Mouse (Mus musculus) kidney, adult 2 months (tissue): ENCODE data around the gene Tnfsf13b.
A peak's percentile ranks its signal among the peaks of the same experiment; 100 is the strongest.

Source experiments
- CTCF ChIP-seq: fragments of 200-500 bp; conservative IDR thresholded peaks from 2 replicates; pipeline ENCODE4 v1.5.1; 2011; ENCODE audit warnings: low read depth, mild to moderate bottlenecking, control low read depth, low read length, moderate library complexity, mixed read lengths; ENCODE audit not compliant: insufficient read depth, insufficient read length
- POLR2A ChIP-seq: fragments of 200-500 bp; IDR thresholded peaks from one replicate; pipeline ENCODE4 v1.6.1; 2011; ENCODE audit warnings: low read depth, low read length, control low read depth

DNA sequence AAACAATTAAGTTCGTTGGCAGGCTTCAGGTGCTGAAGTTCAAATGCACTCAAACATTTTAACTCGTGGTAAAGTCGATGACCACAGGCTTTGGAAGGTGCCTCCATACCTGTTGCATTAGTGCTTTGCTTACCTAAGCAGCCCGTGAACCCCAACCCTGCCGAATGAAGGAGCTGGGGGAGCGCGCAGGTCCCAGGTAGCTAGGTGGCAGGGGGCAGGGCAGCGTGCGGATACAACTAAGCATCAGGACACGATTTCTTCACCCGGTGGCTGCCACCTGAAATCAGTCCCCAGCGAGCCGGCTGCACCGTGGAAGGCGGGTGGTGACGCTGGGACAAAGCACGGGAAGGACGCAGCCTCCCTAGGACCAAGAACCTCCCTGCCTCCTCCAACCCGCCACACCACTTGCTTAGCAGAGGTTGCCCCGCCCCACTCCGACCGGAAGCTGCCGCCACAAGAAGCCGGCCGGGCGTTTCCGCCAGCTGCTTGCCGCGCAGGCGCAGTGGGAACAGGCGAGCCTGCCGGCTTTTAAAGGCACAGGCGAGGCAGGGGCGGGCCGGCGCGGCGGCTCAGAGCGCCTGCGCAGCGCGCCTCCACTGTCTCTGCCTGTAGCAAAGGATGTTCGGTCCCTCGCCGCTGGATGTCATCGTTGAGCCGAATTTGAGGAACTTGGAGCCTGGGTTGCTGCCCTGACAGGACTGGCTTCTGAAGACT lies 30.2 kb upstream of the Tnfsf13b start:
- TF ChIP-seq CTCF (peak; percentile 85), POLR2A (peak; percentile 55)
